Mouse (Mus musculus) hindbrain, embryonic 14.5 days (tissue): ENCODE results near the gene Abca1. TPM values are rescaled to one million over a fixed set of nuclear protein-coding genes. Genes with fewer than 3 reads are reported as not detected.

ENCODE experiments used
- ATAC-seq: fragments of 200-750 bp; cut with Nextera tagmentation; 2 replicates; pipeline ENCODE4 v1.8.0; 2017; ENCODE audit warnings: moderate number of reproducible peaks, mild to moderate bottlenecking, moderate TSS enrichment, moderate library complexity; ENCODE audit not compliant: low FRiP score
- DNase-seq: peaks from one replicate; pipeline ENCODE4 v3.0.0-alpha.2; 2015; ENCODE audit warnings: low spot score
- H3K27ac ChIP-seq: fragments of 300-500 bp; sonication (generic); 2 replicates; pipeline ENCODE4 v1.5.1; 2014; ENCODE audit warnings: mild to moderate bottlenecking, moderate library complexity
- H3K27me3 ChIP-seq: fragments of 300-500 bp; sonication (generic); 2 replicates; pipeline ENCODE4 v1.6.1; 2014; ENCODE audit warnings: mild to moderate bottlenecking, low read length, mixed read lengths; ENCODE audit not compliant: control insufficient read depth, insufficient read depth
- H3K36me3 ChIP-seq: fragments of 300-500 bp; sonication (generic); replicated peaks from 2 replicates; pipeline ENCODE4 v1.6.1; 2014; ENCODE audit not compliant: control insufficient read depth, insufficient read depth
- H3K4me1 ChIP-seq: fragments of 300-500 bp; sonication (generic); replicated peaks from 2 replicates; pipeline ENCODE4 v1.6.1; 2014; ENCODE audit warnings: antibody characterized with exemption, low read length, mixed read lengths; ENCODE audit not compliant: control insufficient read depth, insufficient read depth
- H3K4me2 ChIP-seq: fragments of 300-500 bp; sonication (generic); replicated peaks from 2 replicates; pipeline ENCODE4 v1.6.1; 2014; ENCODE audit warnings: mild to moderate bottlenecking, moderate library complexity
- H3K4me3 ChIP-seq: fragments of 300-500 bp; sonication (generic); replicated peaks from 2 replicates; pipeline ENCODE4 v1.5.1; 2014; ENCODE audit warnings: mild to moderate bottlenecking, low read length
- H3K9ac ChIP-seq: fragments of 300-500 bp; sonication (generic); 2 replicates; pipeline ENCODE4 v1.6.1; 2014
- H3K9me3 ChIP-seq: fragments of 300-500 bp; sonication (generic); 2 replicates; pipeline ENCODE4 v1.6.1; 2016; ENCODE audit warnings: low read length; ENCODE audit not compliant: control insufficient read depth
- WGBS: fragments of 180-500 bp; shearing (Covaris S2); extraction: QIAGEN DNeasy Blood & Tissue Kit; methylation state at CpG from one replicate; pipeline ENCODE4 v1.1.7; 2014; 5-methylcytosine and 5-hydroxymethylcytosine counted together
- polyA plus RNA-seq: library from polyadenylated mRNA; unstranded; fragments of >200 nt; fragmentation: Nextera tagmentation; extraction: Ambion mirVana; gene quantifications from 2 replicates; pipeline ENCODE4 v1.2.1, GENCODE M21; 2014

Abca1 gene
- polyA plus RNA-seq, 1 experiment from 2014 or later = 18.8 TPM

DNA sequence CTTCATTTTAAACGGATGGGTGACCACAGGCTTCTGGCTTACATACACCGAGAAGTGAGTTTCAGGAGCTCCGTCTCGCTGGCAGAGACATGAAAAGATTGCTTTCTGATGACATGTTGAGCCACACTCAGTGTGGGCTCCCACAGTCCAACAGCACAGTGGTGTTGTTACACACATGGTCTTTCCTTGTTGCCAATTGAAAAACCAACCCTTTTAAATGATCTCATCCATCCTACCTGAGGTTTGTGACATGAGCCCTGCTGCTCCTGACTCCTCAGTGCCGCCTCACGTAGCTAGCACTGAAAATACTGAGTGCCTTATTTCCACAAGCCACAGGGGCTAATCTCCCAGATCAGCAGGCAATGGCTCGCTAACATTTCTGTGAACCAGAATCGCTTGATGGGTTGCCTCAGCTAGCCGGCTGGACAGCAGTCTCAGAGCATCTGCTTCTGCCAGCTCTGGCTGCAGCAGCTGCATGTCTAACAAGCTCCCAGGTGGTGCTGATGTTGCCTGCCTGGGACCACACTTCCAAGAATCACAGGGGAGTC lies 50.2 kb downstream of the Abca1 start:
- H3K4me2 ChIP-seq = 0 out of 2 replicates have a peak overlapping the region, but pooled peaks have one; percentile 11
- WGBS = 40% methylated on average over 9 of the region's 9 CpGs
- H3K9me3 ChIP-seq = no peaks in the 10 kb centered on the region
- H3K4me3 ChIP-seq = no peak overlapping the region
- H3K27me3 ChIP-seq = no peaks in the 10 kb centered on the region
- H3K9ac ChIP-seq = peak overlapping the region; percentile 5; the same call in 1 of the 2 replicates
- no peaks in the 10 kb centered on the region for H3K36me3 ChIP-seq
- peak; percentile 58; the same call in 1 of the 2 replicates for ATAC-seq
- peak; percentile 36 for DNase-seq
- H3K4me1 ChIP-seq = peaks cover 11% of the 10 kb centered on the region
- H3K27ac ChIP-seq = peak overlapping the region; percentile 39; the same call in 1 of the 2 replicates

DNA sequence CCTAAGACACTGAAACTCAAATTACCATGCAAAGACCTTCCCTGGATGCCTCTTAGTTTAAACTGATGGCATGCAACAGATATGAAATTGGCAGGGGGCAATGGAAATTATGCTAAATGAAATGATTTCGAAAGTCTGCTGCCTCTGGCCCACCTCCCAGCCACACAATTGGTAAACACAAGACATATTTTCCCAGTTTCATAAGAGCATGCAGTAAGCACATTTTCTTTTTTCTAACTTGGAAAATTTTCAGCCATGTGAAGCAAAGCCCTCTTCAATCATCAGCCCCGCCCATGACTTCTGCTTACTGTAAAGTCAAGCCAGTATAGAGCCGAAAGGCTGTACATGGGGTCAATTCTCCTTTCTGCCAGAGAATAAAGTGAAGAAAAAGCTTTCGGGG lies 51.5 kb downstream of the Abca1 start:
- no peak overlapping the region for H3K4me2 ChIP-seq
- H3K9ac ChIP-seq = no peak overlapping the region
- no peaks in the 10 kb centered on the region for H3K27me3 ChIP-seq
- H3K4me1 ChIP-seq = peaks cover 11% of the 10 kb centered on the region
- H3K9me3 ChIP-seq = no peaks in the 10 kb centered on the region
- no peak for DNase-seq
- WGBS = 89% methylated on average over 4 of the region's 4 CpGs
- no peak overlapping the region for H3K4me3 ChIP-seq
- no peaks in the 10 kb centered on the region for H3K36me3 ChIP-seq
- H3K27ac ChIP-seq = no peak overlapping the region
- no peak for ATAC-seq

DNA sequence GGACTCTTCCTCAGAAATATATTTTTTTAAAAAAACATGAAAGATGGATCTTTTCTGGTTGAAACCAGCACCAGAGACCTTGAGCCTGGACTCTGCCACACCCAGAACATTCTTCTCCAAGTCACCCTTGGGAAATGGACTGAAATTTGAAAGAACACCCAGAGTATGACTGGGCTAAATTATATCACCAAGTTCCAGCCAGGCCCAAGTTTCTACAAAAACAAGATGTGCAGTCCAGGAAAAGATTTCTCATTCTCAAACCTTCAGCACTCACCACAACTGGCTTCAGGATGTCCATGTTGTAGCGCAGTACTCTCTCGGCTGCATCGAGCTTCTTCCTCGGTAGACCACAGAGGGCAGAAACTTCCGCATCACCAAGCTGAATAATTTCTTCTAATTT lies 53.0 kb downstream of the Abca1 start:
- Histone ChIP-seq H3K4me1 (peaks cover 11% of the 10 kb centered on the region), H3K36me3 (no peaks in the 10 kb centered on the region), H3K9ac (no peak overlapping the region), H3K9me3 (no peaks in the 10 kb centered on the region), H3K27me3 (no peaks in the 10 kb centered on the region), H3K4me2 (no peak overlapping the region), H3K27ac (no peak overlapping the region), H3K4me3 (no peak overlapping the region)
- 97% methylated on average over 5 of the region's 5 CpGs for WGBS
- no peak for ATAC-seq
- no peak for DNase-seq

DNA sequence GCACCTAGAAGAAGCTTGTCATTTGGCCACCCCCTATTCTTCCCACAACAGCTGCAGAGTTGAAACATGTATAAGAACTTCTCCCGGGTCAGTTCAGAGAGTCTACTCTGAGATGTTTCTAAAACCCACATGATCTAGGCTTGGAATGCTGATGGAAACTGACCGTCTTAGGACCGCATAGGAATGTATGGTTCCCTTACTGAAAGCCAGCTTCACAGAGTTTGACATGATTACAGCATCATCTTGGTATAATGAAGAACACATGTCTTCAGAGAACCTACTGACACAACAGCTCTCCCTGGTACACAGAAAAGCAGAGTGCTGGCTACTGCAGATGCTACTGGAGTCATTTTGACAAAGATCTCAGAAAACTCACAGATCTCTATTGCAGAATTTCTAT lies 53.6 kb downstream of the Abca1 start:
- Histone ChIP-seq H3K9me3 (no peaks in the 10 kb centered on the region), H3K9ac (no peak overlapping the region), H3K27ac (no peak overlapping the region), H3K4me3 (no peak overlapping the region), H3K4me2 (no peak overlapping the region), H3K4me1 (peaks cover 11% of the 10 kb centered on the region), H3K36me3 (no peaks in the 10 kb centered on the region), H3K27me3 (no peaks in the 10 kb centered on the region)
- no peak for DNase-seq
- WGBS = 88% methylated on average over 3 of the region's 3 CpGs
- no peak for ATAC-seq

DNA sequence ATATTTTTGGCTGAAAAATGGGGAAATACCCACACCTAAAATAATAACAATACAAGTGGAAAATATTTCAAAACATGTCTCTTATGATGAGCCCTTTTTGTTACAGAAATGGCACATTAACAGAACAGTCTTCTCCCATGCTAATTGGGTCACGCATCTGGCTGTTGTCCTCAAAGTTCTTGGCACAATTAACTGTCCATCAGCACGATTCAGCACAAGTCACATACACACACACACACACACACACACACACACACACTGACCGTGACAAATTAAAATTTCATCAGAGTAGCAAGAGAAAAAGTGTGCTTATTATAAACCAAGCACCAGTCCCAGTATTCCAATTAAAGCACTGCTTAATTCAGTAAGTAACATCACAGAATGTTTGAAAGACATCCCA lies 55.1 kb downstream of the Abca1 start:
- Histone ChIP-seq H3K36me3 (no peaks in the 10 kb centered on the region), H3K4me1 (peaks cover 9% of the 10 kb centered on the region), H3K27ac (no peak overlapping the region), H3K9ac (no peak overlapping the region), H3K4me3 (no peak overlapping the region), H3K4me2 (no peak overlapping the region), H3K9me3 (no peaks in the 10 kb centered on the region), H3K27me3 (no peaks in the 10 kb centered on the region)
- ATAC-seq (no peak), DNase-seq (no peak)
- WGBS = 84% methylated on average over 3 of the region's 3 CpGs

DNA sequence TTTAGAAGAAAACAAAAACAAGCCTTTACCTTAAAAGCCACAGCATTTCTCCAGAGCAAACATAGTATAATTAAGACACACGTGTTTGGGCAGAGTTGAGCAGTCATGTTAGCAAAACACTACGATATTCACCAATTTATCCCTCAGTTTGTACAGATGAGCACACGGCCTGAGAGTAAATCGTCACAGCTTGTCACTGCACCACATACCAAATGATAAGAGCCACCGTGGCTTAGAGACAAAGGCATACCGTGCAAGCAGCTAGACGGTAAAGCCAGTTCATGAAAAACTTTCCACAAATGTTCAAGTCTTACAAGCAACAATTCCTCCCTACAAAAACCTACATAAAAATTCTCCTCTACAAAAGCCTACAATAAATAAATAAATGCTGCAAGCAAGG lies 57.2 kb downstream of the Abca1 start:
- H3K27ac ChIP-seq = no peak overlapping the region
- H3K27me3 ChIP-seq = no peaks in the 10 kb centered on the region
- no peak for DNase-seq
- H3K9ac ChIP-seq = no peak overlapping the region
- no peaks in the 10 kb centered on the region for H3K4me1 ChIP-seq
- WGBS = 82% methylated on average over 7 of the region's 7 CpGs
- H3K9me3 ChIP-seq = no peaks in the 10 kb centered on the region
- no peak overlapping the region for H3K4me2 ChIP-seq
- no peaks in the 10 kb centered on the region for H3K36me3 ChIP-seq
- no peak for ATAC-seq
- H3K4me3 ChIP-seq = no peak overlapping the region

DNA sequence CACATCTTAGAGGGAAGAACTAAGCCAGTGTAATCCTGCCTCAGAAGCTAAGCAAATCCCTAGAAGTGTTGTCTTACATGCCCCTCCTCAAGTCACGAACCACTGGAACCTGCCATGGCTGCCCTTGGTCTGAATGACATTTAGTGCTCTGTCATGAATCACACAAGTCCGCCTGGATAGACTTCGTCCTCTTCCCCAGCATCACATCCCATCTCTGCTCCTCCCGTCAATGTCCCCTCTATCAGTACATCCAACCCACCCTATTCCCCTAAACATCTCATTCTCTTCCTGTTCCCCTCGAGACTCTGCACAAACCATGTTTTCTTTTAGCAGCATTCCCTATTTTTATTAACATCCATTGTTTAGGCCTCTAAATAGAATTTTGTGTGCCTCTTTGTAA lies 58.4 kb downstream of the Abca1 start:
- ATAC-seq (no peak), DNase-seq (no peak)
- no peaks in the 10 kb centered on the region for H3K9me3 ChIP-seq
- H3K27ac ChIP-seq = 0 out of 2 replicates have a peak overlapping the region, but pooled peaks have one; percentile 43
- no peak overlapping the region for H3K4me2 ChIP-seq
- H3K27me3 ChIP-seq = no peaks in the 10 kb centered on the region
- no peak overlapping the region for H3K9ac ChIP-seq
- no peaks in the 10 kb centered on the region for H3K4me1 ChIP-seq
- no peaks in the 10 kb centered on the region for H3K36me3 ChIP-seq
- H3K4me3 ChIP-seq = no peak overlapping the region
- 86% methylated on average over 5 of the region's 5 CpGs for WGBS

DNA sequence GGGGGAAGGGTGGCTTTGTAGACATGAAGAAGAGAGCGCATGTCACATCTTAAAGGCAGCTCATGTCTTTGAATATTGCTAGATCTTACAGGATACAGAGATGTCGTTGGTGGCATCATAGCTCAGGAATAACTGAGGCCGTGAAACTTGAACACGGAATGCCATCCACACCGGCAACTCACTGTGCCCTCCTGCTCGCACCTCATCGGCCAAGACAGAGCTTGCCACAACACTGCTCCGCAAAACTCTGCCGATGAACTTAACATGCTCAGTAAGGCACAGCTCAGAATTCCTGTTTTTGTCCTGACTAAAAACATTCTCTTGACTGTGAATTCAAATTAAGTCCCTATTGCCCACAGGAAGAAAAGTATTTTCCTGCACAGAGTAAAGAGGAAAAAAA lies 59.2 kb downstream of the Abca1 start:
- Histone ChIP-seq H3K27me3 (no peaks in the 10 kb centered on the region), H3K27ac (no peak overlapping the region), H3K4me3 (no peak overlapping the region), H3K9ac (no peak overlapping the region), H3K9me3 (no peaks in the 10 kb centered on the region), H3K36me3 (no peaks in the 10 kb centered on the region), H3K4me2 (no peak overlapping the region), H3K4me1 (no peaks in the 10 kb centered on the region)
- 92% methylated on average over 9 of the region's 9 CpGs for WGBS
- DNase-seq (no peak), ATAC-seq (no peak)

DNA sequence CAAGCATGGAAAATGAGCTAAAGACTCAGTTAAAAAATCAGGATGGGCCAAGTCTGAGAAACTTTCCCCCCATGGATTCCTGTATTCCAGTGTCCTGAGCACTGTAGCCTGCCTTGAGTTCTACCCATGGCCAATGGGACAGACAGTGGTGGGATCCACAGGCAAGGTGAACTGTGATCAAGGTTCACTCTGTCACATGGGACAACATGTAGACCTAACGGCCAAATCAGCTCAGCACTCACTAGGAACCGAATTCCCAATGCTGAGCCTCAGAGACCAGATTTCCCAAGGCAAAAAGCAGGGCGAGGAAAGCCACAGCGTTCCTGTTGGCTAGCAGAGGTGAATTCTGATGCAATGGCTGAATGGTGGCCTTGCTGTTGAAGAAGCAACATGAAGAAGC lies 64.8 kb downstream of the Abca1 start:
- ATAC-seq (no peak), DNase-seq (no peak)
- no peak overlapping the region for H3K27ac ChIP-seq
- peaks cover 9% of the 10 kb centered on the region; the same call in 1 of the 2 replicates for H3K36me3 ChIP-seq
- no peak overlapping the region for H3K4me3 ChIP-seq
- H3K9me3 ChIP-seq = no peaks in the 10 kb centered on the region
- H3K4me2 ChIP-seq = no peak overlapping the region
- H3K4me1 ChIP-seq = no peaks in the 10 kb centered on the region
- WGBS = 91% methylated on average over 4 of the region's 4 CpGs
- no peak overlapping the region for H3K9ac ChIP-seq
- no peaks in the 10 kb centered on the region for H3K27me3 ChIP-seq

DNA sequence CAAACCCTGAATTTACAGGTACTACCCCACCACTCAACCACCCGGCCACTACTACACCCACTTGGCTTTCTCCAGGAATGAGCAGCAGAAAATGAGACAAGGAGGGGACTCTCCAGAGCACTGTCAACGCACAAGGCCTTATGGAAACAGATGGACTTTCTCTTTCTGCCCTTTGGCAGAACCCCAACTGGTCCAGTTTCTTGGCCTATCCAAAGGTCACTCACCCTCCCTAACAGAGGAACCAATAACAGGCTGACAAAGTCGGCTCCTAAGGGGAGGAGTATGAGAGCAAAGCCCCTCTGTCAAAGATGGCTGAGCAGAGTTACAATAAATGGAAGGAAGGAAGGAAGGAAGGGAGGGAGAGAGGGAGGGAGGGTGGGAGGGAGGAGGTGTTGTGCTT lies 65.4 kb downstream of the Abca1 start:
- 76% methylated on average over 3 of the region's 3 CpGs for WGBS
- ATAC-seq (no peak), DNase-seq (no peak)
- H3K27ac ChIP-seq = no peak overlapping the region
- no peaks in the 10 kb centered on the region for H3K4me1 ChIP-seq
- H3K4me2 ChIP-seq = no peak overlapping the region
- no peaks in the 10 kb centered on the region for H3K27me3 ChIP-seq
- no peak overlapping the region for H3K9ac ChIP-seq
- H3K4me3 ChIP-seq = no peak overlapping the region
- H3K36me3 ChIP-seq = peaks cover 9% of the 10 kb centered on the region; the same call in 1 of the 2 replicates
- H3K9me3 ChIP-seq = no peaks in the 10 kb centered on the region
